In the genomic region with DNA sequence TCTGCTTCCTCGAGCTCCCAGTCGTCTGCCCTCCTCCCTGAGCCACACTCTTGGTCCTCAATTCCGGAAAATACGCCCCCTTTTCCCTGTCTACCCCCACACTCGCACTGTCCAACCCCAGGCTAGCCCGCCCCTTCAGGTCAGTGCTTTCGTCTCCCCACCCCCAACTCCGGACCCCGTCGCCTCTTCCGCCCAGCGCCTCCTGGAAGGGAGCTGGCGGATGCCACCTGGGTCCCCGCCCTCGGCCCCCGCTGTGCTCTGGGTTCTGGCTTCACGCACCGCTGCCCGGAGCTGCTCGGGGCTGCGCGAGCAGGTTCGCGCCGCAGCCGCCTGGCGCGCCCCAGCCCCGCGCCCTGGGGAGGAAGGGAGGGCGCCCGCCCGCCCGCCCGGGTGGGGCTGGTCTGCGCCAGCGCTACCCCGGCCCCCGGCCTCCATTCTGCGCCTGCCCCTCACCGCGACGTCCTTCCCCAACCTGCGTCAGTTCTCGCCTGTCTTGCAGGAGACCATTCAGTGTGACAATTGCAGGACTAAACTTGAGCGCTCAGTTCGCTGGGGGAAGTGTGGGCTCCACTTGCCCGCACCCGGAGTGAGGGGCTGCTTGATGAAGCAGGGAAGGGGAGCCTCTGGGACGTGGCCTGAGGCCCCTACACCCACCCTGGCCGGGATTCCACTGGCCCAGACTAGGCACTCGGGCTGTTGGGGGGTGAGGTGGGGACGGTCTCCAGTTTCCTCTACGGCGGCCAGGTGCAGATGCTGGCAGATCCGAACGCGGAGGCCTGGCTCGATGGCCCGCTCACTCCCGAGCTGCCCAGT, we compare ENCODE assay signal across 9 mouse cellular contexts. TPM values are rescaled to one million over a fixed set of nuclear protein-coding genes. Genes with fewer than 3 reads are reported as not detected.
A peak's percentile ranks its signal among the peaks of the same experiment; 100 is the strongest.
DNase-seq lines count a peak whose midpoint lies in the region; ATAC-seq lines count a peak whose summit lies in the region.
"Had no signal": no experiment of that assay in that cellular context is flagged by ENCODE, and none has a peak within 500 bp of the region (broad histone marks: within the 10 kb centered on the region; RNA-seq: fewer than 3 reads in every experiment).

No protein-coding gene starts in this region.

- H3K27ac ChIP-seq in embryonic facial prominence, embryonic 14.5 days (replicated peaks; ENCODE audit: low read depth, low read length), result peak overlapping the region; percentile 66
- peak overlapping the region; percentile 59 to 95 for H3K27ac ChIP-seq in heart, embryonic 14.5 days (replicated peaks in 1 of 2; ENCODE audit: control insufficient read depth in 1 of 2, insufficient read depth in 1 of 2, low read depth in 2 of 2, low read length in 2 of 2)

- peak overlapping the region; percentile 74 for H3K9ac ChIP-seq in embryonic facial prominence, embryonic 14.5 days (ENCODE audit: low read depth, low read length)
- peak overlapping the region; percentile 95 for H3K9ac ChIP-seq in heart, embryonic 14.5 days (ENCODE audit: low read length)

- peaks cover 11% of the 10 kb centered on the region; the same call in 1 of the 2 replicates for H3K27me3 ChIP-seq in embryonic facial prominence, embryonic 14.5 days (replicated peaks; ENCODE audit: control insufficient read depth, insufficient read depth, low read length)
- no peaks in the 10 kb centered on the region for H3K27me3 ChIP-seq in heart, embryonic 14.5 days (ENCODE audit: control insufficient read depth, insufficient read depth, low read length)

- H3K4me1 ChIP-seq in embryonic facial prominence, embryonic 14.5 days (ENCODE audit: control insufficient read depth, insufficient read depth, low read length), result 0 out of 2 replicates have a peak, but pooled peaks cover 13% of the 10 kb centered on the region
- peaks cover 21 to 40% of the 10 kb centered on the region in 2 experiments for H3K4me1 ChIP-seq in heart, embryonic 14.5 days (ENCODE audit: control insufficient read depth in 2 of 2, insufficient read depth in 2 of 2, low read length in 2 of 2)

- H3K4me3 ChIP-seq in embryonic facial prominence, embryonic 14.5 days (ENCODE audit: low read depth, low read length), result peak overlapping the region; percentile 59
- H3K4me3 ChIP-seq in heart, embryonic 14.5 days (ENCODE audit: control insufficient read depth in 1 of 2, insufficient read depth in 1 of 2, low read depth in 1 of 2, low read length in 2 of 2), result peak overlapping the region; percentile 88 to 90

- peak; percentile 39 for ATAC-seq in embryonic facial prominence, embryonic 14.5 days (ENCODE audit: low read depth)
- ATAC-seq in heart, embryonic 14.5 days (ENCODE audit: insufficient number of reproducible peaks, insufficient read depth, low FRiP score, low read depth), result peak; percentile 45
- peak; percentile 17 for ATAC-seq in megakaryocyte, adult 5-6 weeks (ENCODE audit: poor library complexity, severe bottlenecking)

- peak overlapping the region; percentile 95 for H3K4me2 ChIP-seq in embryonic facial prominence, embryonic 14.5 days (ENCODE audit: low read depth, low read length)
- H3K4me2 ChIP-seq in heart, embryonic 14.5 days (ENCODE audit: low read length), result peak overlapping the region; percentile 82

- H3K9me3 ChIP-seq in embryonic facial prominence, embryonic 14.5 days (ENCODE audit: control insufficient read depth, low read length), result no peaks in the 10 kb centered on the region
- no peaks in the 10 kb centered on the region for H3K9me3 ChIP-seq in heart, embryonic 14.5 days (ENCODE audit: control insufficient read depth, low read length)

- H3K36me3 ChIP-seq in embryonic facial prominence, embryonic 14.5 days (ENCODE audit: control insufficient read depth, insufficient read depth, low read length), result no peaks in the 10 kb centered on the region
- H3K36me3 ChIP-seq in heart, embryonic 14.5 days (ENCODE audit: control insufficient read depth, insufficient read depth, low read length), result 0 out of 2 replicates have a peak, but pooled peaks cover 5% of the 10 kb centered on the region

- peak; percentile 21 to 37 for DNase-seq in CD8-positive naive resting alpha-beta T cell, adult 2 months (ENCODE audit: low read depth in 2 of 2, low spot score in 2 of 2)
- peak; percentile 61 for DNase-seq in adrenal gland, postnatal 10 days
- DNase-seq in embryonic facial prominence, embryonic 14.5 days (ENCODE audit: low spot score), result peak; percentile 42
- peak; percentile 87 for DNase-seq in kidney, postnatal 14 days
- peak; percentile 77 for DNase-seq in skeletal muscle tissue, adult 2 months (ENCODE audit: low read depth, low spot score)
- DNase-seq in c-Kit-positive CD71-positive TER-119-positive erythroid progenitor cells, embryonic 14.5 days (ENCODE audit: low spot score), result no peak

- 1% methylated on average over 28 of the region's 61 CpGs for WGBS in embryonic facial prominence, embryonic 14.5 days
- WGBS in heart, embryonic 14.5 days, result under 1% methylated on average over 59 of the region's 61 CpGs

RNA-seq across cellular contexts. Expression of gene Tfeb, which starts 1.4 kb away (rescaled TPM):
- total RNA-seq in adrenal gland, postnatal 10 days (2021), result 10 to 100 TPM; 19.9 to 29.7 TPM
- 8.6 and 9.7 TPM in 2 replicates for polyA plus RNA-seq in embryonic facial prominence, embryonic 14.5 days (2014; fragmentation: Nextera tagmentation; extraction: Ambion mirVana)
- 17.8 and 21.2 TPM in 2 replicates for polyA plus RNA-seq in heart, embryonic 14.5 days (2014; fragmentation: Nextera tagmentation; extraction: Ambion mirVana)
- 31.0 and 31.7 TPM in 2 replicates for total RNA-seq in megakaryocyte, adult 5-6 weeks (2015)
- 38.5 and 39.9 TPM in 2 replicates for total RNA-seq in megakaryocyte, adult 5-6 weeks (2017)

RNA-seq across cellular contexts. Expression of gene Pgc, which starts 11.6 kb away (rescaled TPM):
- not detected for total RNA-seq in adrenal gland, postnatal 10 days (2021)
- 0.21 TPM in 1 of 2 replicates, not detected in the other for polyA plus RNA-seq in embryonic facial prominence, embryonic 14.5 days (2014; fragmentation: Nextera tagmentation; extraction: Ambion mirVana)
- polyA plus RNA-seq in heart, embryonic 14.5 days (2014; fragmentation: Nextera tagmentation; extraction: Ambion mirVana), result 0.15 TPM in 1 of 2 replicates, not detected in the other
- total RNA-seq in megakaryocyte, adult 5-6 weeks (2015), result not detected in 2 replicates
- total RNA-seq in megakaryocyte, adult 5-6 weeks (2017), result not detected in 2 replicates
- total RNA-seq: heart, postnatal 10 days had no signal

RNA-seq across cellular contexts. Expression of gene Prickle4, which starts 43.7 kb away (rescaled TPM):
- 1 to 10 TPM; 2.2 to 4.8 TPM for total RNA-seq in adrenal gland, postnatal 10 days (2021)
- polyA plus RNA-seq in embryonic facial prominence, embryonic 14.5 days (2014; fragmentation: Nextera tagmentation; extraction: Ambion mirVana), result 1.8 and 2.1 TPM in 2 replicates
- polyA plus RNA-seq in heart, embryonic 14.5 days (2014; fragmentation: Nextera tagmentation; extraction: Ambion mirVana), result 0.78 TPM in 1 of 2 replicates, not detected in the other
- total RNA-seq in megakaryocyte, adult 5-6 weeks (2015), result 0.16 TPM in 1 of 2 replicates, not detected in the other
- 1.1 TPM in 1 of 2 replicates, not detected in the other for total RNA-seq in megakaryocyte, adult 5-6 weeks (2017)

RNA-seq across cellular contexts. Expression of gene Gm21981, which starts 44.0 kb away (rescaled TPM):
- 1 to 10 TPM; 1.1 to 1.5 TPM for total RNA-seq in adrenal gland, postnatal 10 days (2021)
- polyA plus RNA-seq in embryonic facial prominence, embryonic 14.5 days (2014; fragmentation: Nextera tagmentation; extraction: Ambion mirVana), result 1.5 and 2.1 TPM in 2 replicates
- 0.53 and 1.4 TPM in 2 replicates for polyA plus RNA-seq in heart, embryonic 14.5 days (2014; fragmentation: Nextera tagmentation; extraction: Ambion mirVana)
- total RNA-seq in megakaryocyte, adult 5-6 weeks (2015), result not detected in 2 replicates
- not detected in 2 replicates for total RNA-seq in megakaryocyte, adult 5-6 weeks (2017)

RNA-seq across cellular contexts. Expression of gene Frs3, which starts 49.4 kb away (rescaled TPM):
- total RNA-seq in adrenal gland, postnatal 10 days (2021), result 1 to 10 TPM; 3.2 to 7.5 TPM
- polyA plus RNA-seq in embryonic facial prominence, embryonic 14.5 days (2014; fragmentation: Nextera tagmentation; extraction: Ambion mirVana), result 4.0 and 4.2 TPM in 2 replicates
- 2.8 TPM in 2 replicates for polyA plus RNA-seq in heart, embryonic 14.5 days (2014; fragmentation: Nextera tagmentation; extraction: Ambion mirVana)
- 0.71 TPM in 1 of 2 replicates, not detected in the other for total RNA-seq in megakaryocyte, adult 5-6 weeks (2015)
- total RNA-seq in megakaryocyte, adult 5-6 weeks (2017), result 0.12 and 0.15 TPM in 2 replicates
